Mouse (Mus musculus): Measurements from ENCODE around the gene Hspa1b. TPM values are rescaled to one million over a fixed set of nuclear protein-coding genes. Genes with fewer than 3 reads are reported as not detected.

The Hspa1b gene
- total and polyA plus RNA-seq, 2 experiments from 2014 or later, result 0.25 to 21.6 TPM

DNA sequence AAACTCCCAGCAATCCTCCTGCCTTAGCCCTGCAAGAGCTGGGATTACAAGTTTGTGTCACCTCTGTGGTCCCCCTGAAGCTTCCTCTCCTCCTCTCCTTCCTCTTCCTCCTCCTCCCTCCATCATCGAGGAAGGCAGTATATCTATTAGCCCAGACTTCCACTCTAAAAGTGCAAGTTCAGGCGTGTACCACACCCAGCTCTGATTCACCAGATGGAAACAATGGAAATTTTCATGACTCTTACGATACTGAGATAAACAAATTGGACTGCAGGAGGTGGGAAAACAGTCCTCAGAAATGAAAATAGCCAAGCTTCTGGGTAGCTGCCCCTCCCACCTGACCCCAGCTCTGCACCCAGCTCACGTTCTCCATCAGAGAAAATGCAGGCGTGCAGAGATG, 6.6 kb upstream of the Hspa1b start:
- Histone ChIP-seq H3K9ac (replicated peaks; ENCODE audit: low read depth, low read length) (no peak overlapping the region), H3K4me3 (ENCODE audit: low read depth, low read length) (no peak overlapping the region), H3K27ac (ENCODE audit: low read depth) (0 out of 2 replicates have a peak overlapping the region, but pooled peaks have one; percentile 44), H3K9me3 (replicated peaks; ENCODE audit: control insufficient read depth, low read length) (no peaks in the 10 kb centered on the region), H3K4me2 (ENCODE audit: low read depth, low read length) (no peak overlapping the region), H3K27me3 (ENCODE audit: control insufficient read depth, insufficient read depth, low read length) (peaks cover 23% of the 10 kb centered on the region), H3K36me3 (replicated peaks; ENCODE audit: control insufficient read depth, insufficient read depth, low read length) (no peaks in the 10 kb centered on the region), H3K4me1 (ENCODE audit: control insufficient read depth, insufficient read depth) (no peaks in the 10 kb centered on the region)
- DNase-seq (ENCODE audit: low spot score) (no peak), ATAC-seq (ENCODE audit: insufficient read depth, low read depth) (no peak)
- WGBS, result 49% methylated on average over 5 of the region's 5 CpGs
- TF ChIP-seq CTCF (IDR thresholded peaks at IDR 0.05; ENCODE audit: low read depth) (no peak), EP300 (IDR thresholded peaks at IDR 0.05; ENCODE audit: low read depth) (no peak)

DNA sequence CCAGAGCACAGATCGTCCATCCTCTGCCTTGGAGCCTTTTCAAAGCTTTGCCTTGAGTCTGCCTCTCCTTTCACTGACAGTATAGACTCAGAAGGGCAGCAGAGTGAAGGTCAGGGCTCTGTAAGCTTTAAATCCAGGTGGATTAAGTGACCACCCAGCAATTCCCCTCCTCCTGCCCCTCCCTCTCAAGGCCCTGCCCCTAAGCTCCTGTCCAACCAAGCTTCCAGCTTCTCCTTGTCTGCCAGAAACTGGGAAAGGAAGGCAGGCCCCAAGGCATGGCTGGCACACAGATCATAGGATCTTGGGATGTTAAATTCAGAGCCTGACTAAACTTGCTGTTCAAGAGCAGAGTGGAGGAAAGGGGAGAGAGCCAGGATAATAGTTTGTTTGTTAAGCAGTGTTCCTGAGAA, 5.6 kb upstream of the Hspa1b start:
- no peak overlapping the region for H3K9ac ChIP-seq (replicated peaks; ENCODE audit: low read depth, low read length)
- no peaks in the 10 kb centered on the region for H3K9me3 ChIP-seq (replicated peaks; ENCODE audit: control insufficient read depth, low read length)
- H3K27me3 ChIP-seq (ENCODE audit: control insufficient read depth, insufficient read depth, low read length), result peaks cover 20% of the 10 kb centered on the region
- DNase-seq (ENCODE audit: low spot score), result no peak
- no peaks in the 10 kb centered on the region for H3K36me3 ChIP-seq (replicated peaks; ENCODE audit: control insufficient read depth, insufficient read depth, low read length)
- no peak overlapping the region for H3K4me3 ChIP-seq (ENCODE audit: low read depth, low read length)
- H3K4me1 ChIP-seq (ENCODE audit: control insufficient read depth, insufficient read depth), result peaks cover 8% of the 10 kb centered on the region; the same call in 1 of the 2 replicates
- H3K27ac ChIP-seq (ENCODE audit: low read depth), result peak overlapping the region; percentile 44
- H3K4me2 ChIP-seq (ENCODE audit: low read depth, low read length), result no peak overlapping the region
- 35% methylated on average over 1 of the region's 1 CpGs for WGBS
- TF ChIP-seq CTCF (IDR thresholded peaks at IDR 0.05; ENCODE audit: low read depth) (no peak), EP300 (IDR thresholded peaks at IDR 0.05; ENCODE audit: low read depth) (no peak)
- no peak for ATAC-seq (ENCODE audit: insufficient read depth, low read depth)

DNA sequence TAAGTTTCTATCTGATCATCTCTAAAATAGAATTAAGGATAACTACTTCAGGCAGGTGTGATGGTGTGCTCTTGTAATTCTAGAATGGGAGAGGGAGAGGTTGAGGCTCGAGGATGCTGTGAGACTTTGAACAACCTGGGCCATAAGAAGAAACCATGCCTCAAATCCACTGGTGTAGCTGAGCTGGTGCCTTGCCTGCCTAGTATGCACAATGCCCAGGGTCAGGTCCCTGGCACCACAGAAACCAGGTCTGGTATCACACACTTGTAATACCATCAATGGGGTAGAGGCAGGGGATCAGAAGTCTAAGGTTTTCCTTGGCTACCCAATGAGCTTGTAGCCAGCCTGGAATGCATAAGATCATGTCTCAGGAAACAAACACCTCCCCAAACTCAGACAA, 3.8 kb upstream of the Hspa1b start:
- Histone ChIP-seq H3K4me2 (ENCODE audit: low read depth, low read length) (no peak overlapping the region), H3K27ac (ENCODE audit: low read depth) (no peak overlapping the region), H3K27me3 (ENCODE audit: control insufficient read depth, insufficient read depth, low read length) (peaks cover 5% of the 10 kb centered on the region), H3K4me3 (ENCODE audit: low read depth, low read length) (no peak overlapping the region), H3K4me1 (ENCODE audit: control insufficient read depth, insufficient read depth) (peaks cover 8% of the 10 kb centered on the region; the same call in 1 of the 2 replicates), H3K9me3 (replicated peaks; ENCODE audit: control insufficient read depth, low read length) (no peaks in the 10 kb centered on the region), H3K36me3 (replicated peaks; ENCODE audit: control insufficient read depth, insufficient read depth, low read length) (no peaks in the 10 kb centered on the region), H3K9ac (replicated peaks; ENCODE audit: low read depth, low read length) (no peak overlapping the region)
- no peak for ATAC-seq (ENCODE audit: insufficient read depth, low read depth)
- WGBS, result 75% methylated on average over 1 of the region's 1 CpGs
- no peak for DNase-seq (ENCODE audit: low spot score)
- TF ChIP-seq CTCF (IDR thresholded peaks at IDR 0.05; ENCODE audit: low read depth), result no peak
- no peak for TF ChIP-seq EP300 (IDR thresholded peaks at IDR 0.05; ENCODE audit: low read depth)

- 30% methylated on average over 3 of the region's 3 CpGs for WGBS
- no peak overlapping the region for H3K9ac ChIP-seq (replicated peaks; ENCODE audit: low read depth, low read length)
- no peak overlapping the region for H3K4me2 ChIP-seq (ENCODE audit: low read depth, low read length)
- ATAC-seq (ENCODE audit: insufficient read depth, low read depth) (no peak), DNase-seq (ENCODE audit: low spot score) (peak; percentile 33)
- H3K27ac ChIP-seq (ENCODE audit: low read depth), result peak overlapping the region; percentile 92; the same call in 1 of the 2 replicates
- H3K9me3 ChIP-seq (replicated peaks; ENCODE audit: control insufficient read depth, low read length), result no peaks in the 10 kb centered on the region
- no peak overlapping the region for H3K4me3 ChIP-seq (ENCODE audit: low read depth, low read length)
- H3K36me3 ChIP-seq (replicated peaks; ENCODE audit: control insufficient read depth, insufficient read depth, low read length), result no peaks in the 10 kb centered on the region
- H3K27me3 ChIP-seq (ENCODE audit: control insufficient read depth, insufficient read depth, low read length), result no peaks in the 10 kb centered on the region
- H3K4me1 ChIP-seq (ENCODE audit: control insufficient read depth, insufficient read depth), result peaks cover 8% of the 10 kb centered on the region; the same call in 1 of the 2 replicates
- TF ChIP-seq CTCF (IDR thresholded peaks at IDR 0.05; ENCODE audit: low read depth) (no peak), EP300 (IDR thresholded peaks at IDR 0.05; ENCODE audit: low read depth) (no peak)
These were observed 3.1 kb upstream of the Hspa1b start for GRCm38 (mm10) chr17:34962125-34962524.

- no peaks in the 10 kb centered on the region for H3K36me3 ChIP-seq (replicated peaks; ENCODE audit: control insufficient read depth, insufficient read depth, low read length)
- peak overlapping the region; percentile 92 for H3K27ac ChIP-seq (ENCODE audit: low read depth)
- H3K4me1 ChIP-seq (ENCODE audit: control insufficient read depth, insufficient read depth), result peaks cover 8% of the 10 kb centered on the region; the same call in 1 of the 2 replicates
- H3K27me3 ChIP-seq (ENCODE audit: control insufficient read depth, insufficient read depth, low read length), result no peaks in the 10 kb centered on the region
- H3K9me3 ChIP-seq (replicated peaks; ENCODE audit: control insufficient read depth, low read length), result no peaks in the 10 kb centered on the region
- no peak for DNase-seq (ENCODE audit: low spot score)
- H3K9ac ChIP-seq (replicated peaks; ENCODE audit: low read depth, low read length), result no peak overlapping the region
- no peak for TF ChIP-seq EP300 (IDR thresholded peaks at IDR 0.05; ENCODE audit: low read depth)
- TF ChIP-seq CTCF (IDR thresholded peaks at IDR 0.05; ENCODE audit: low read depth), result no peak
- no peak overlapping the region for H3K4me2 ChIP-seq (ENCODE audit: low read depth, low read length)
- no peak for ATAC-seq (ENCODE audit: insufficient read depth, low read depth)
- no peak overlapping the region for H3K4me3 ChIP-seq (ENCODE audit: low read depth, low read length)
These were observed 1.9 kb upstream of the Hspa1b start for GRCm38 (mm10) chr17:34960702-34961493.
